Mouse (Mus musculus) bone marrow macrophage, adult 2 months (primary cell): ENCODE results near the gene Mrnip.

Source experiments
- CTCF ChIP-seq: IDR thresholded peaks from 2 replicates; pipeline ENCODE4 v1.5.1; 2012; ENCODE audit warnings: low read depth, mild to moderate bottlenecking, low read length, moderate library complexity
- POLR2A ChIP-seq: IDR thresholded peaks from 2 replicates; pipeline ENCODE4 v1.6.1; 2012; ENCODE audit warnings: mild to moderate bottlenecking, low read depth, low read length, borderline replicate concordance

GRCm38 (mm10) chr11:50192278-50192677, 18.0 kb downstream of the Mrnip start:
- TF ChIP-seq CTCF (no peak), POLR2A (no peak)
